ENCODE assay signal across 35 mouse cellular contexts in genomic region chr15:6454461-6454860, GRCm38 (mm10). TPM values are rescaled to one million over a fixed set of nuclear protein-coding genes. Genes with fewer than 3 reads are reported as not detected.
"Had no signal": no experiment of that assay in that cellular context is flagged by ENCODE, and none has a peak within 500 bp of the region (broad histone marks: within the 10 kb centered on the region; RNA-seq: fewer than 3 reads in every experiment).

No protein-coding gene starts in this region.

- H3K27ac ChIP-seq: left cerebral cortex, adult 2 months; limb, embryonic 12.5 days; limb, embryonic 15.5 days; liver, embryonic 12.5 days; liver, embryonic 13.5 days; liver, embryonic 14.5 days; liver, embryonic 15.5 days; lung, embryonic 15.5 days; macrophage; midbrain, embryonic 10.5 days; midbrain, embryonic 12.5 days; midbrain, embryonic 13.5 days; midbrain, embryonic 15.5 days; neural tube, embryonic 12.5 days had no signal

- DNase-seq: left cerebral cortex, postnatal 4 days; liver; liver, embryonic 13.5 days; liver, postnatal 0 days; lung, adult 18-20 months; lung, adult 2 months; lung, embryonic 14.5 days; lung, postnatal 10 days; lung, postnatal 14 days; lung, postnatal 36 days; lung, postnatal 4 days; midbrain, embryonic 14.5 days had no signal

- ATAC-seq: liver, embryonic 12.5 days; liver, postnatal 0 days; lung, postnatal 0 days; midbrain, embryonic 13.5 days; midbrain, embryonic 15.5 days; midbrain, embryonic 16.5 days had no signal

- H3K9ac ChIP-seq: limb, embryonic 12.5 days; limb, embryonic 15.5 days; liver, embryonic 12.5 days; liver, embryonic 13.5 days; liver, embryonic 14.5 days; liver, embryonic 15.5 days; liver, postnatal 0 days; lung, embryonic 14.5 days; lung, embryonic 15.5 days; midbrain, embryonic 12.5 days; midbrain, embryonic 13.5 days; midbrain, embryonic 15.5 days; neural tube, embryonic 12.5 days had no signal

- H3K4me3 ChIP-seq: left cerebral cortex, adult 2 months; limb, embryonic 12.5 days; limb, embryonic 15.5 days; liver, embryonic 12.5 days; liver, embryonic 13.5 days; liver, embryonic 15.5 days; lung, embryonic 15.5 days; megakaryocyte, embryonic 14.5 days; midbrain, embryonic 10.5 days; midbrain, embryonic 12.5 days; midbrain, embryonic 13.5 days; midbrain, embryonic 15.5 days; myocyte; neural tube, embryonic 12.5 days had no signal

- H3K4me1 ChIP-seq: limb, embryonic 12.5 days; limb, embryonic 15.5 days; liver, embryonic 12.5 days; liver, embryonic 13.5 days; liver, embryonic 15.5 days; lung, embryonic 15.5 days; megakaryocyte, embryonic 14.5 days; midbrain, embryonic 12.5 days; midbrain, embryonic 13.5 days; neural tube, embryonic 12.5 days had no signal

- H3K36me3 ChIP-seq: limb, embryonic 12.5 days; limb, embryonic 15.5 days; liver, embryonic 12.5 days; liver, embryonic 13.5 days; liver, embryonic 15.5 days; lung, embryonic 15.5 days; midbrain, embryonic 10.5 days; midbrain, embryonic 12.5 days; midbrain, embryonic 13.5 days; midbrain, embryonic 15.5 days; neural tube, embryonic 12.5 days had no signal

- H3K27me3 ChIP-seq: limb, embryonic 12.5 days; limb, embryonic 15.5 days; liver, embryonic 12.5 days; liver, embryonic 13.5 days; liver, embryonic 15.5 days; lung, embryonic 15.5 days; midbrain, embryonic 12.5 days; midbrain, embryonic 13.5 days; midbrain, embryonic 15.5 days; neural tube, embryonic 12.5 days had no signal

- H3K4me2 ChIP-seq: limb, embryonic 12.5 days; limb, embryonic 15.5 days; liver, embryonic 11.5 days; liver, embryonic 12.5 days; liver, embryonic 13.5 days; liver, embryonic 15.5 days; lung, embryonic 14.5 days; lung, embryonic 15.5 days; midbrain, embryonic 11.5 days; midbrain, embryonic 12.5 days; midbrain, embryonic 13.5 days; midbrain, embryonic 15.5 days; neural tube, embryonic 12.5 days had no signal

- H3K9me3 ChIP-seq: limb, embryonic 12.5 days; limb, embryonic 15.5 days; liver, embryonic 12.5 days; liver, embryonic 13.5 days; liver, embryonic 15.5 days; lung, embryonic 15.5 days; midbrain, embryonic 10.5 days; midbrain, embryonic 12.5 days; midbrain, embryonic 13.5 days; midbrain, embryonic 15.5 days; neural tube, embryonic 12.5 days had no signal

RNA-seq across cellular contexts. Expression of gene C9, which starts 9.3 kb away (rescaled TPM):
- polyA plus RNA-seq: limb, embryonic 11.5 days; limb, embryonic 12.5 days; limb, embryonic 15.5 days; lung, adult 2 months; lung, embryonic 14.5 days; lung, embryonic 15.5 days; lung, embryonic 16.5 days; lung, postnatal 0 days; macrophage; midbrain, embryonic 10.5 days; midbrain, embryonic 11.5 days; midbrain, embryonic 13.5 days; midbrain, embryonic 14.5 days; midbrain, embryonic 15.5 days; midbrain, embryonic 16.5 days; midbrain, postnatal 0 days; myocyte; neural tube, embryonic 11.5 days; neural tube, embryonic 12.5 days had no signal
